8 mouse cellular contexts compared by ENCODE assay signal in the genomic region with DNA sequence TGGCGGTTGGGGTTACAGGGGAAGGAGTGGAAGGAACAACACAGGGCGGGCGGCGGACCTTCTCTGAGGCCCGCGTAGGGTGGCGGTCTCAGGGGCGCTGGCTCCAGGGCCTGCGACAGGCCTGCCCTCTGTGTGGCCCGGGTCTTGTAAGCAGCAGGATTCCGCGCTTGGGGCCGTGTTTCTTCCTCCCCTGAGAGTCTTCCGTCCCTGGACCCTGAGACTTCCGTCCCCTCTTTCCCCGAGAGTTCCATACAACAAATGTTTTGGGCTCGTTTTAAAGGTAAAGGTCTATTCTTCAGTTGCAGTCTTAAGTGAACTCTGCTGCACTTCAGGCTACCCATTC. TPM values are rescaled to one million over a fixed set of nuclear protein-coding genes. Genes with fewer than 3 reads are reported as not detected.
DNase-seq lines count a peak whose midpoint lies in the region; ATAC-seq and TF ChIP-seq lines count a peak whose summit lies in the region.

No protein-coding gene starts in this region.

- no peaks in the 10 kb centered on the region for H3K9me3 ChIP-seq in E14TG2a.4 (ENCODE audit: low read length)
- no peaks in the 10 kb centered on the region for H3K9me3 ChIP-seq in forebrain, embryonic 14.5 days (replicated peaks; ENCODE audit: control insufficient read depth, low read length)
- no peaks in the 10 kb centered on the region for H3K9me3 ChIP-seq in liver, embryonic 16.5 days (replicated peaks; ENCODE audit: control insufficient read depth, low read length)

- H3K27ac ChIP-seq in heart, adult 2 months, result peak overlapping the region; percentile 88
- H3K27ac ChIP-seq in forebrain, embryonic 14.5 days (ENCODE audit: low read depth, low read length), result peak overlapping the region; percentile 77
- peak overlapping the region; percentile 87 for H3K27ac ChIP-seq in liver, embryonic 16.5 days (ENCODE audit: low read length)

- H3K27me3 ChIP-seq in heart, adult 2 months (ENCODE audit: control insufficient read depth, insufficient read depth, low read length), result no peaks in the 10 kb centered on the region
- H3K27me3 ChIP-seq in E14TG2a.4 (ENCODE audit: insufficient read depth, low read length), result no peaks in the 10 kb centered on the region
- H3K27me3 ChIP-seq in forebrain, embryonic 14.5 days (replicated peaks; ENCODE audit: control insufficient read depth, insufficient read depth, low read length), result no peaks in the 10 kb centered on the region
- H3K27me3 ChIP-seq in liver, embryonic 16.5 days (ENCODE audit: control insufficient read depth, insufficient read depth, low read depth, low read length), result no peaks in the 10 kb centered on the region

- TF ChIP-seq CTCF in heart, adult 2 months (IDR thresholded peaks at IDR 0.05), result no peak
- no peak for TF ChIP-seq CTCF in E14TG2a.4 (conservative IDR thresholded peaks at IDR 0.05; ENCODE audit: low read length)

- intact Hi-C loops in heart, adult 2 months (cut with DNase I), result loop anchor here (2.0 to 5.0 kb wide), 2 partner anchors 569 to 620 kb away; a partner anchor contains a TSS
- intact Hi-C loops in heart, postnatal 14 days (cut with DNase I), result loop anchor here (2.0 to 10.0 kb wide), 3 partner anchors 24 to 616 kb away; a partner anchor contains a TSS

- peak overlapping the region; percentile 66 for H3K4me2 ChIP-seq in forebrain, embryonic 14.5 days (ENCODE audit: low read length)
- peak overlapping the region; percentile 71 for H3K4me2 ChIP-seq in liver, embryonic 16.5 days (ENCODE audit: low read depth, low read length)

- ATAC-seq in forebrain, embryonic 14.5 days, result peak; percentile 81
- peak; percentile 74 for ATAC-seq in liver, embryonic 16.5 days (ENCODE audit: low read depth)

- H3K36me3 ChIP-seq in heart, adult 2 months (ENCODE audit: control insufficient read depth, insufficient read depth, low read length), result 0 out of 2 replicates have a peak, but pooled peaks cover 6% of the 10 kb centered on the region
- H3K36me3 ChIP-seq in E14TG2a.4 (ENCODE audit: insufficient read depth, low read length), result peaks cover 37% of the 10 kb centered on the region
- peaks cover 24% of the 10 kb centered on the region for H3K36me3 ChIP-seq in forebrain, embryonic 14.5 days (ENCODE audit: control insufficient read depth, insufficient read depth, low read length)
- peaks cover 14% of the 10 kb centered on the region for H3K36me3 ChIP-seq in liver, embryonic 16.5 days (ENCODE audit: control insufficient read depth, insufficient read depth)

- TF ChIP-seq EP300 in heart, adult 2 months (IDR thresholded peaks at IDR 0.05; ENCODE audit: insufficient read depth, low read depth, low read length), result no peak

- H3K79me2 ChIP-seq in heart, adult 2 months (replicated peaks; ENCODE audit: control insufficient read depth, insufficient read depth, low read length), result peaks cover 3% of the 10 kb centered on the region; the same call in 1 of the 2 replicates

- TF ChIP-seq POLR2A in heart, adult 2 months (IDR thresholded peaks at IDR 0.05; ENCODE audit: insufficient read depth, low read depth, low read length), result no peak

- DNase-seq in heart, adult 2 months, result no peak
- DNase-seq in heart, postnatal 14 days, result no peak
- DNase-seq in forebrain, embryonic 14.5 days (ENCODE audit: low spot score), result no peak
- no peak for DNase-seq in adrenal gland, postnatal 36 days
- DNase-seq in thymus, adult 18-20 months, result no peak
- DNase-seq in urinary bladder, postnatal 36 days (ENCODE audit: low spot score in 2 of 2), result no peak

- H3K4me3 ChIP-seq in heart, adult 2 months, result peak overlapping the region; percentile 97
- H3K4me3 ChIP-seq in E14TG2a.4 (replicated peaks; ENCODE audit: low read length), result peak overlapping the region; percentile 91
- H3K4me3 ChIP-seq in forebrain, embryonic 14.5 days (ENCODE audit: low read depth, low read length), result peak overlapping the region; percentile 61
- peak overlapping the region; percentile 81 for H3K4me3 ChIP-seq in liver, embryonic 16.5 days (ENCODE audit: low read depth, low read length)

- no peaks in the 10 kb centered on the region; the same call in 1 of the 2 replicates for H3K4me1 ChIP-seq in heart, adult 2 months (ENCODE audit: control insufficient read depth, insufficient read depth, low read length)
- peaks cover 37% of the 10 kb centered on the region for H3K4me1 ChIP-seq in E14TG2a.4 (replicated peaks; ENCODE audit: low read depth, low read length)
- peaks cover 8% of the 10 kb centered on the region for H3K4me1 ChIP-seq in forebrain, embryonic 14.5 days (ENCODE audit: control insufficient read depth, insufficient read depth, low read length)
- H3K4me1 ChIP-seq in liver, embryonic 16.5 days (ENCODE audit: control insufficient read depth, low read depth, low read length), result peaks cover 19% of the 10 kb centered on the region

- WGBS in heart, adult 2 months, result under 1% methylated on average over 17 of the region's 17 CpGs
- 0% methylated on average over 10 of the region's 17 CpGs for WGBS in forebrain, embryonic 14.5 days
- 0% methylated on average over 17 of the region's 17 CpGs for WGBS in liver, embryonic 16.5 days (ENCODE audit: insufficient replicate concordance)

- peak overlapping the region; percentile 97 for H3K9ac ChIP-seq in heart, adult 2 months (ENCODE audit: low read depth, low read length)
- H3K9ac ChIP-seq in forebrain, embryonic 14.5 days (ENCODE audit: low read length), result peak overlapping the region; percentile 83
- peak overlapping the region; percentile 93 for H3K9ac ChIP-seq in liver, embryonic 16.5 days (ENCODE audit: low read depth, low read length)

RNA-seq across cellular contexts. Expression of a gene that starts 0.2 kb away (rescaled TPM):
- total RNA-seq in heart, adult 2 months (2021), result 10 to 100 TPM; 14.0 to 15.3 TPM
- 11.0 and 20.5 TPM in 2 replicates for polyA plus RNA-seq in heart, adult 2 months (2012; rRNA removed)
- total RNA-seq in heart, postnatal 14 days (2021), result 10 to 100 TPM; 17.8 to 19.4 TPM
- 49.0 and 49.8 TPM in 2 replicates for polyA plus RNA-seq in forebrain, embryonic 14.5 days (2014; fragmentation: Nextera tagmentation; extraction: Ambion mirVana)
- 19.1 and 20.9 TPM in 2 replicates for polyA plus RNA-seq in liver, embryonic 16.5 days (2015; fragmentation: Nextera tagmentation; extraction: Ambion mirVana)
- total RNA-seq in adrenal gland, postnatal 36 days (2021), result 10 to 100 TPM; 24.9 to 30.3 TPM

RNA-seq across cellular contexts. Expression of a gene that starts 9.5 kb away (rescaled TPM):
- under 1 TPM; 0.05 to 0.10 TPM for total RNA-seq in heart, adult 2 months (2021)
- polyA plus RNA-seq in heart, adult 2 months (2012; rRNA removed), result 0.02 TPM in 1 of 2 replicates, not detected in the other
- under 1 TPM; 0.14 to 0.15 TPM for total RNA-seq in heart, postnatal 14 days (2021)
- polyA plus RNA-seq in forebrain, embryonic 14.5 days (2014; fragmentation: Nextera tagmentation; extraction: Ambion mirVana), result 0.03 and 0.05 TPM in 2 replicates
- polyA plus RNA-seq in liver, embryonic 16.5 days (2015; fragmentation: Nextera tagmentation; extraction: Ambion mirVana), result 0.05 and 0.07 TPM in 2 replicates
- not detected for total RNA-seq in adrenal gland, postnatal 36 days (2021)
